16 mouse cellular contexts compared by ENCODE assay signal in the genomic region with DNA sequence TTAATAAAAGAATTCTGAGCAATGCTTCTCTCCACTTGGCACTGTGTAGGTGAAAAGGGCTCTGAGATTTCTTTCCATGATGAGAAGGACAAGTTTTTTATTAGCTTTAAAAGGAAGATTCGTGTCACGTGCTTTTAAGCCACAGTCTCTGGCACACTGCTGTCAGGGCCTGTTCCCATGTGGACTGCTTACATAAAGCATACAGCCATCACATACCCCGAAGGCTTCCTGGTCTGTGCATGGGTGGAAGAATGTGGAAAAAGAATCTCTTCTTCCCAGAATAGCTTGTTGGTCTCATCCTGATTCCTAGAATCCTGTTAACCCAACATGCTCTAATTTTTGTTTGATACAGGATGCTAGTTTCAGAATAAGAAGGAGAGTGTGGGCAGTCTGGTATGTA.
"Had no signal": no experiment of that assay in that cellular context is flagged by ENCODE, and none has a peak within 500 bp of the region (broad histone marks: within the 10 kb centered on the region; RNA-seq: fewer than 3 reads in every experiment).

No protein-coding gene starts in this region.

- H3K27ac ChIP-seq: liver, embryonic 15.5 days; macrophage; midbrain, embryonic 13.5 days; midbrain, embryonic 15.5 days; neural tube, embryonic 12.5 days; stomach, embryonic 15.5 days; stomach, postnatal 0 days had no signal

- H3K36me3 ChIP-seq: liver, embryonic 15.5 days; midbrain, embryonic 13.5 days; midbrain, embryonic 15.5 days; neural tube, embryonic 12.5 days; stomach, embryonic 15.5 days had no signal

- H3K27me3 ChIP-seq: liver, embryonic 15.5 days; midbrain, embryonic 13.5 days; midbrain, embryonic 15.5 days; neural tube, embryonic 12.5 days; stomach, embryonic 15.5 days had no signal

- DNase-seq: liver, postnatal 0 days; lung, embryonic 14.5 days; lung, postnatal 14 days; lung, postnatal 36 days; thymus, adult 2 months; thymus, postnatal 25 days; thymus, postnatal 4 days had no signal

- ATAC-seq: liver, postnatal 0 days; midbrain, embryonic 13.5 days; midbrain, embryonic 15.5 days had no signal

- H3K9me3 ChIP-seq: liver, embryonic 15.5 days; stomach, embryonic 15.5 days had no signal

- H3K9ac ChIP-seq: liver, embryonic 15.5 days; liver, postnatal 0 days; lung, embryonic 14.5 days; midbrain, embryonic 13.5 days; midbrain, embryonic 15.5 days; neural tube, embryonic 12.5 days; stomach, embryonic 15.5 days had no signal

- H3K4me1 ChIP-seq: liver, embryonic 15.5 days; midbrain, embryonic 13.5 days; midbrain, embryonic 15.5 days; neural tube, embryonic 12.5 days; stomach, embryonic 15.5 days had no signal

- H3K4me2 ChIP-seq: liver, embryonic 15.5 days; lung, embryonic 14.5 days; midbrain, embryonic 11.5 days; midbrain, embryonic 13.5 days; midbrain, embryonic 15.5 days; neural tube, embryonic 12.5 days; stomach, embryonic 15.5 days had no signal

- H3K4me3 ChIP-seq: liver, embryonic 15.5 days; megakaryocyte, embryonic 14.5 days; midbrain, embryonic 13.5 days; midbrain, embryonic 15.5 days; neural tube, embryonic 12.5 days; stomach, embryonic 15.5 days had no signal
